Comparison of ENCODE assay signal across 1 mouse cellular context in the genomic region with DNA sequence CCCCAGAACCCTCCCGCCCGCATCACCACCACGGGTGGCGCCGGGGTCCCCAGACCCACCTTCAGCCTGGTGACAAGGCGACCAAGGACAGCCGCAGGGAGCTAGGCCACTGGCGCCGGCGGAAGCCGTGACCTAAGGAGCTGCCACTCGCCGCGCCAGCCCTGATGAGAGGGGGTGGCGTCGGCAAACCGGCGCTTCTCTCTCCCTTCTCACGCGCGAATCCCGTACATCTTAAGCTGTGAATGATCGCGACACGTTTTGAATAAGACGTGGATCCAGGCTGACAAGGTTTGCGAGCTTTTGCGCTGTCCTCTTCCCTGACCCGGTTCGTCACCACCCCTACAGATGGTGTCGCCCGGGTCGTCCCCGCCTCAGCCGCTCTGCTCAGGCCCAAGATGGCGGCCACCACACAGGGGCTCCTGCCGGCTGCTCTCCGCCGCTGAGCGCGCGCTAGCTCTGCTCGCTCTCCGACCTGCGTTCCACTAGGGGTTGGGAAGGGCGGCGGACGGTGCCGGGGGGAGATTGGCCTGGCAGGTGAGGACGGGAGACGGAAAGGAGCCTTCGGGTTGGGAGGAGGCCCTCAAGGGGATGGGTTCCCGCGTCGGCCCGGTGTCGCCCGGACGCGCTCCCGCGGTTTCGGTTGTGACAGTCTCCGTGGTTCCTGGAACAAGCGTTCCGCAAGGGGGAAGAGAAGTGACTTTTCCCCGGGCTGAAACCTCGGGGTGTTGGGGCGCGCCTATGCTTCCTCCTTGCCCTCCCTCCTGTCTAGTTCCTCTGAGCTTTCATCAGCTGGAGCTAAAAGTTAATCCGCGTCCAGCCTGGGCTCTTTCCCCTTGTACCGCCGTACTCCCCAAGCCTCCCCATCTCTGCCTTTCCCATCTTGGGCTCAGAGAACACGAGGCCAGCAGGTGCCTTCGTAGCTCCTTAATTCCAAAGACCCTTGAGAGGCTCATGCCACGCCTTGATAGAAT.
A peak's percentile ranks its signal among the peaks of the same experiment; 100 is the strongest.
TF ChIP-seq lines count a peak whose summit lies in the region.

Cpsf2 (plus strand) TSS at position 388 of the 971 bp plus-strand sequence.

TF ChIP-seq in CH12.LX, 34 proteins besides CTCF, POLR2A, EP300 and RAD21 (continued from another document):
- TF ChIP-seq SMC3 (IDR thresholded peaks at IDR 0.05; ENCODE audit: low read depth, low read length) = no peak
- peak; percentile 90 for TF ChIP-seq TCF12 (IDR thresholded peaks at IDR 0.05; ENCODE audit: low read depth, low read length)
- peak; percentile 91 for TF ChIP-seq IRF4 (IDR thresholded peaks at IDR 0.05; ENCODE audit: low read depth, low read length)
- peak; percentile 91 for TF ChIP-seq UBTF (IDR thresholded peaks at IDR 0.05; ENCODE audit: low read depth, low read length)
- TF ChIP-seq KAT2A (IDR thresholded peaks at IDR 0.05; ENCODE audit: insufficient replicate concordance, low read length) = peak; percentile 64; the same call in 1 of the 2 replicates
- TF ChIP-seq TBP (conservative IDR thresholded peaks at IDR 0.05; ENCODE audit: low read depth, low read length) = peak; percentile 88; the same call in 1 of the 2 replicates
- no peak for TF ChIP-seq ETS1 (conservative IDR thresholded peaks at IDR 0.05; ENCODE audit: low read depth, low read length)
- TF ChIP-seq NELFE (IDR thresholded peaks at IDR 0.05; ENCODE audit: low read depth, low read length) = peak; percentile 85
- peak; percentile 43 for TF ChIP-seq NRF1 (IDR thresholded peaks at IDR 0.05; ENCODE audit: low read depth, low read length)
